In the genomic region with DNA sequence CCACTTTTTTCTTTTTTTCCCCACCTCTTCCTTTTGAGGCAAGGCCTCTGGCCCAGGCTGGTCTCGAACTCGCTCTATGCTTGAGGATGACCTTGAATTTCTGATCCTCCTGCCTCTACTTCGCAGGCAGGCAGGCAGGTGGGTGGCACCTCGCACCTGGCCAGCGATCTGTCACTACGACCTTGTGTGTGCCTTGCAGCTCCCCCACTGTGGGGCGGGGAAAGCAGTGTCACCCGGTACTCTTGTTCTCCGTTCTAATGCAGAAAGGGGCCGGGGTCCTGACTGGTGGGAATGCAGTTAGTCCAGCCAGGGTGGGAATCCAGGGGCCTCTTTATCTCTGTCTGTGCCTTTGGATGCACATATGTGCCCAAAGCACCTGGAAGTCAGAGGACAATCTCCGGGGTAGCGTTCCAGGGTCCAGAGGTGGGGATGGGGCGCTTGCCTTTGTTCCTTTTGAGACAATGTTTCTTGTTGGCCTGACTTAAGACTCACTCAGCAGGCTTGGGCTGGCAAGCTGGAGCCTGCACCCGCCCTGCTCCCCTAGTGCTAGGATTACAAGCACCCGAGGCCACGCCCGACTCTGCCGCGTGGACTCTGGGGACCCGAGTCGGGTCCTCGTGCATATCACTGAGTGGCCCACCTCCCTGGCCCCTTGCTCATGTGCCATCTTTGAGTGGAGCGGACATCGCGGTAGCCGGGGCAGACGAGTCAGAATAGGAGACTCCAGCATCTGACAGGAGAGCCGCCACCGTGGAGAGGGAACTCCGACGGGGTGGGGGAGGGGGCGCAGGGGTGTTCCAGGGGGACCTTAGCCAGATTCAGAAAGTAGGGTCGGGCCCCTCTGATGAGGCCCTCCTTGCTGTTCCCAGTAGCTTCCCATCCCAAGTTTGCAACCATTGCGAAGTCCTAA, we compare ENCODE assay signal across 12 mouse cellular contexts. TPM values are rescaled to one million over a fixed set of nuclear protein-coding genes. Genes with fewer than 3 reads are reported as not detected.
DNase-seq lines count a peak whose midpoint lies in the region; ATAC-seq and TF ChIP-seq lines count a peak whose summit lies in the region.
"Had no signal": no experiment of that assay in that cellular context is flagged by ENCODE, and none has a peak within 500 bp of the region (broad histone marks: within the 10 kb centered on the region; RNA-seq: fewer than 3 reads in every experiment).

No protein-coding gene starts in this region.

- ATAC-seq in limb, embryonic 11.5 days (ENCODE audit: insufficient number of reproducible peaks, low FRiP score, low TSS enrichment, low read depth): no peak
- 0 out of 2 replicates have a peak, but pooled peaks have one; percentile 30 for ATAC-seq in stomach, postnatal 0 days (ENCODE audit: low FRiP score, low TSS enrichment)

- intact Hi-C loops in gastrocnemius, adult 2 months (cut with DNase I): no loop called here

- H3K9me3 ChIP-seq in limb, embryonic 11.5 days (ENCODE audit: control insufficient read depth, low read length): no peaks in the 10 kb centered on the region; the same call in 1 of the 2 replicates
- no peaks in the 10 kb centered on the region for H3K9me3 ChIP-seq in stomach, postnatal 0 days (ENCODE audit: control insufficient read depth, low read length)

- peak overlapping the region; percentile 35; the same call in 1 of the 2 replicates for H3K4me2 ChIP-seq in limb, embryonic 11.5 days (ENCODE audit: low read depth, severe bottlenecking)
- H3K4me2 ChIP-seq in stomach, postnatal 0 days (replicated peaks; ENCODE audit: low read depth): peak overlapping the region; percentile 46

- H3K4me3 ChIP-seq in gastrocnemius, adult 2 months: peak overlapping the region; percentile 57
- H3K4me3 ChIP-seq in limb, embryonic 11.5 days (ENCODE audit: low read depth, low read length): peak overlapping the region; percentile 14; the same call in 1 of the 2 replicates
- peak overlapping the region; percentile 27 for H3K4me3 ChIP-seq in stomach, postnatal 0 days (ENCODE audit: low read depth, low read length)

- no peak for TF ChIP-seq EP300 in stomach, postnatal 0 days (optimal IDR thresholded peaks at IDR 0.05)

- no peak for DNase-seq in gastrocnemius, adult 2 months
- DNase-seq in gastrocnemius, postnatal 4 days (ENCODE audit: low spot score in 2 of 2): no peak
- DNase-seq in retina, postnatal 1 day: peak; percentile 48
- DNase-seq in retina, embryonic 14.5 days (ENCODE audit: low spot score): no peak
- peak; percentile 47 for DNase-seq in limb, embryonic 11.5 days (ENCODE audit: low spot score)
- no peak for DNase-seq in stomach, postnatal 0 days (ENCODE audit: low spot score)
- no peak for DNase-seq in spleen, postnatal 10 days (ENCODE audit: low spot score in 2 of 2)
- DNase-seq in cerebellum, postnatal 36 days: no peak
- DNase-seq: cerebellum, postnatal 10 days had no signal

- 6% methylated on average over 33 of the region's 34 CpGs for WGBS in limb, embryonic 11.5 days
- 6% methylated on average over 34 of the region's 34 CpGs for WGBS in stomach, postnatal 0 days

- TF ChIP-seq CTCF in gastrocnemius, adult 2 months (IDR thresholded peaks at IDR 0.05): no peak
- TF ChIP-seq CTCF in stomach, postnatal 0 days (IDR thresholded peaks at IDR 0.05; ENCODE audit: low read depth): no peak

- H3K27me3 ChIP-seq in limb, embryonic 11.5 days (ENCODE audit: control insufficient read depth, insufficient read depth, low read length): peaks cover 59% of the 10 kb centered on the region
- no peaks in the 10 kb centered on the region; the same call in 1 of the 2 replicates for H3K27me3 ChIP-seq in stomach, postnatal 0 days (ENCODE audit: control insufficient read depth, insufficient read depth, low read length)

- H3K27ac ChIP-seq in gastrocnemius, adult 2 months: no peak overlapping the region
- H3K27ac ChIP-seq in limb, embryonic 11.5 days (replicated peaks; ENCODE audit: low read depth, low read length): no peak overlapping the region
- no peak overlapping the region for H3K27ac ChIP-seq in stomach, postnatal 0 days (replicated peaks)

- no peak overlapping the region for H3K9ac ChIP-seq in limb, embryonic 11.5 days (ENCODE audit: low read length)
- H3K9ac ChIP-seq in stomach, postnatal 0 days (ENCODE audit: low read length): peak overlapping the region; percentile 13; the same call in 1 of the 2 replicates

- H3K36me3 ChIP-seq in limb, embryonic 11.5 days (ENCODE audit: control insufficient read depth, insufficient read depth, low read length): no peaks in the 10 kb centered on the region
- H3K36me3 ChIP-seq in stomach, postnatal 0 days (ENCODE audit: control insufficient read depth, insufficient read depth, low read length): no peaks in the 10 kb centered on the region

- H3K4me1 ChIP-seq in limb, embryonic 11.5 days (ENCODE audit: control insufficient read depth, insufficient read depth, low read length): peaks cover 7% of the 10 kb centered on the region; the same call in 1 of the 2 replicates
- H3K4me1 ChIP-seq in stomach, postnatal 0 days (replicated peaks; ENCODE audit: control insufficient read depth, insufficient read depth): no peaks in the 10 kb centered on the region

RNA-seq across cellular contexts. Expression of gene Aym1, which starts 22.2 kb away (rescaled TPM):
- total RNA-seq in gastrocnemius, adult 2 months (2021): not detected
- total RNA-seq in gastrocnemius, postnatal 4 days (2021): not detected
- polyA plus RNA-seq in limb, embryonic 11.5 days (2014; fragmentation: Nextera tagmentation; extraction: Ambion mirVana): not detected in 2 replicates
- polyA plus RNA-seq in stomach, postnatal 0 days (2015; fragmentation: Nextera tagmentation; extraction: Ambion mirVana): not detected in 2 replicates
- total RNA-seq: granulocyte monocyte progenitor cell, adult 5-6 weeks; liver, adult 2 months had no signal
- polyA plus RNA-seq: liver, adult 2 months; thymus, postnatal 0 days had no signal

RNA-seq across cellular contexts. Expression of gene Sgsm1, which starts 24.3 kb away (rescaled TPM):
- total RNA-seq in gastrocnemius, adult 2 months (2021): under 1 TPM; 0.23 to 0.47 TPM
- total RNA-seq in gastrocnemius, postnatal 4 days (2021): 1 to 10 TPM in 1 of 2 experiments, under 1 TPM in 1; 0.75 to 1.3 TPM
- polyA plus RNA-seq in limb, embryonic 11.5 days (2014; fragmentation: Nextera tagmentation; extraction: Ambion mirVana): 7.7 and 9.1 TPM in 2 replicates
- polyA plus RNA-seq in stomach, postnatal 0 days (2015; fragmentation: Nextera tagmentation; extraction: Ambion mirVana): 3.2 and 4.2 TPM in 2 replicates
- total RNA-seq: granulocyte monocyte progenitor cell, adult 5-6 weeks had no signal

Comparison
In these comparisons a context has a peak if more than half of its experiments do, and no peak if none do; other contexts are left out.
1. DNase-seq: peak in retina, postnatal 1 day (single experiment) and limb, embryonic 11.5 days (single experiment); none in gastrocnemius, adult 2 months (single experiment), gastrocnemius, postnatal 4 days (0 of 2), retina, embryonic 14.5 days (single experiment), stomach, postnatal 0 days (single experiment), spleen, postnatal 10 days (0 of 2) and cerebellum, postnatal 36 days (0 of 2).
2. Peak in every context shown above with its lines, with median percentiles within 50 percentile points of each other: H3K4me3 ChIP-seq.